Mouse (Mus musculus): ENCODE measurements at regions not wholly inside any gene's neighbourhood (a gene's known extent, or its start where the extent isn't known, plus 50 kb on each side); places are given as distances from the start of the nearest gene placed in this dataset.
A peak's percentile ranks its signal among the peaks of the same experiment; 100 is the strongest.

- Histone ChIP-seq H3K27me3 (replicated peaks; ENCODE audit: control insufficient read depth, insufficient read depth, low read length) (no peaks in the 10 kb centered on the region), H3K4me1 (replicated peaks; ENCODE audit: control insufficient read depth, insufficient read depth, low read length) (no peaks in the 10 kb centered on the region), H3K4me2 (ENCODE audit: low read length) (no peak overlapping the region), H3K27ac (ENCODE audit: low read depth) (no peak overlapping the region), H3K9ac (ENCODE audit: low read length) (no peak overlapping the region), H3K36me3 (ENCODE audit: control insufficient read depth, insufficient read depth, low read length) (no peaks in the 10 kb centered on the region), H3K4me3 (ENCODE audit: low read depth, low read length) (no peak overlapping the region), H3K9me3 (ENCODE audit: control insufficient read depth, low read length) (no peaks in the 10 kb centered on the region)
- DNase-seq (ENCODE audit: low spot score) (peak; percentile 41), ATAC-seq (replicated peaks; ENCODE audit: low FRiP score, low TSS enrichment, low read depth) (no peak)
- WGBS = 69% methylated on average over 2 of the region's 2 CpGs
Observed at GRCm38 (mm10) chr14:21932771-21933170, 56.6 kb downstream of the Zfp503 start.

- no peaks in the 10 kb centered on the region for H3K36me3 ChIP-seq (ENCODE audit: control insufficient read depth, insufficient read depth, low read length)
- DNase-seq (ENCODE audit: low spot score) = no peak
- no peaks in the 10 kb centered on the region for H3K9me3 ChIP-seq (ENCODE audit: control insufficient read depth, low read length)
- no peak overlapping the region for H3K27ac ChIP-seq (ENCODE audit: low read depth)
- no peak for ATAC-seq (replicated peaks; ENCODE audit: low FRiP score, low TSS enrichment, low read depth)
- H3K4me1 ChIP-seq (replicated peaks; ENCODE audit: control insufficient read depth, insufficient read depth, low read length) = no peaks in the 10 kb centered on the region
- H3K4me3 ChIP-seq (ENCODE audit: low read depth, low read length) = no peak overlapping the region
- no peaks in the 10 kb centered on the region for H3K27me3 ChIP-seq (replicated peaks; ENCODE audit: control insufficient read depth, insufficient read depth, low read length)
- H3K9ac ChIP-seq (ENCODE audit: low read length) = no peak overlapping the region
- no peak overlapping the region for H3K4me2 ChIP-seq (ENCODE audit: low read length)
- WGBS = 73% methylated on average over 7 of the region's 7 CpGs
Observed at GRCm38 (mm10) chr14:21931944-21932343, 57.5 kb downstream of the Zfp503 start.

GRCm38 (mm10) chr14:21929048-21929447 is 60.4 kb downstream of the Zfp503 start:
- no peaks in the 10 kb centered on the region for H3K9me3 ChIP-seq (ENCODE audit: control insufficient read depth, low read length)
- H3K4me2 ChIP-seq (ENCODE audit: low read length) = no peak overlapping the region
- H3K4me1 ChIP-seq (replicated peaks; ENCODE audit: control insufficient read depth, insufficient read depth, low read length) = no peaks in the 10 kb centered on the region
- no peak overlapping the region for H3K9ac ChIP-seq (ENCODE audit: low read length)
- 66% methylated on average over 5 of the region's 5 CpGs for WGBS
- H3K36me3 ChIP-seq (ENCODE audit: control insufficient read depth, insufficient read depth, low read length) = no peaks in the 10 kb centered on the region
- H3K4me3 ChIP-seq (ENCODE audit: low read depth, low read length) = no peak overlapping the region
- DNase-seq (ENCODE audit: low spot score) (no peak), ATAC-seq (replicated peaks; ENCODE audit: low FRiP score, low TSS enrichment, low read depth) (no peak)
- no peak overlapping the region for H3K27ac ChIP-seq (ENCODE audit: low read depth)
- no peaks in the 10 kb centered on the region for H3K27me3 ChIP-seq (replicated peaks; ENCODE audit: control insufficient read depth, insufficient read depth, low read length)

GRCm38 (mm10) chr14:21916671-21917070 is 67.9 kb upstream of the Comtd1 start:
- no peaks in the 10 kb centered on the region for H3K4me1 ChIP-seq (replicated peaks; ENCODE audit: control insufficient read depth, insufficient read depth, low read length)
- no peaks in the 10 kb centered on the region for H3K36me3 ChIP-seq (ENCODE audit: control insufficient read depth, insufficient read depth, low read length)
- no peak for ATAC-seq (replicated peaks; ENCODE audit: low FRiP score, low TSS enrichment, low read depth)
- no peaks in the 10 kb centered on the region for H3K9me3 ChIP-seq (ENCODE audit: control insufficient read depth, low read length)
- H3K9ac ChIP-seq (ENCODE audit: low read length) = no peak overlapping the region
- no peaks in the 10 kb centered on the region for H3K27me3 ChIP-seq (replicated peaks; ENCODE audit: control insufficient read depth, insufficient read depth, low read length)
- no peak overlapping the region for H3K4me2 ChIP-seq (ENCODE audit: low read length)
- no peak for DNase-seq (ENCODE audit: low spot score)
- H3K4me3 ChIP-seq (ENCODE audit: low read depth, low read length) = no peak overlapping the region
- WGBS = 86% methylated on average over 3 of the region's 3 CpGs
- no peak overlapping the region for H3K27ac ChIP-seq (ENCODE audit: low read depth)

GRCm38 (mm10) chr14:21904498-21905395 is 56.0 kb upstream of the Comtd1 start:
- H3K9me3 ChIP-seq (ENCODE audit: control insufficient read depth, low read length) = no peaks in the 10 kb centered on the region
- no peaks in the 10 kb centered on the region for H3K27me3 ChIP-seq (replicated peaks; ENCODE audit: control insufficient read depth, insufficient read depth, low read length)
- ATAC-seq (replicated peaks; ENCODE audit: low FRiP score, low TSS enrichment, low read depth) = peak; percentile 54; the same call in 1 of the 2 replicates
- H3K36me3 ChIP-seq (ENCODE audit: control insufficient read depth, insufficient read depth, low read length) = no peaks in the 10 kb centered on the region
- DNase-seq (ENCODE audit: low spot score) = peak; percentile 67
- H3K4me2 ChIP-seq (ENCODE audit: low read length) = peak overlapping the region; percentile 46
- no peak overlapping the region for H3K4me3 ChIP-seq (ENCODE audit: low read depth, low read length)
- H3K4me1 ChIP-seq (replicated peaks; ENCODE audit: control insufficient read depth, insufficient read depth, low read length) = peaks cover 24% of the 10 kb centered on the region
- H3K9ac ChIP-seq (ENCODE audit: low read length) = no peak overlapping the region
- 15% methylated on average over 18 of the region's 18 CpGs for WGBS
- H3K27ac ChIP-seq (ENCODE audit: low read depth) = peak overlapping the region; percentile 51; the same call in 1 of the 2 replicates

- H3K27ac ChIP-seq (ENCODE audit: low read depth) = peak overlapping the region; percentile 48; the same call in 1 of the 2 replicates
- no peak overlapping the region for H3K4me3 ChIP-seq (ENCODE audit: low read depth, low read length)
- H3K9ac ChIP-seq (ENCODE audit: low read length) = no peak overlapping the region
- H3K4me2 ChIP-seq (ENCODE audit: low read length) = peak overlapping the region; percentile 46
- H3K27me3 ChIP-seq (replicated peaks; ENCODE audit: control insufficient read depth, insufficient read depth, low read length) = no peaks in the 10 kb centered on the region
- WGBS = 6% methylated on average over 23 of the region's 23 CpGs
- peak; percentile 78 for ATAC-seq (replicated peaks; ENCODE audit: low FRiP score, low TSS enrichment, low read depth)
- no peaks in the 10 kb centered on the region for H3K36me3 ChIP-seq (ENCODE audit: control insufficient read depth, insufficient read depth, low read length)
- no peaks in the 10 kb centered on the region for H3K9me3 ChIP-seq (ENCODE audit: control insufficient read depth, low read length)
- H3K4me1 ChIP-seq (replicated peaks; ENCODE audit: control insufficient read depth, insufficient read depth, low read length) = peaks cover 24% of the 10 kb centered on the region
- peak; percentile 78 for DNase-seq (ENCODE audit: low spot score)
Observed at GRCm38 (mm10) chr14:21903562-21904497, 55.1 kb upstream of the Comtd1 start.

- no peaks in the 10 kb centered on the region for H3K9me3 ChIP-seq (ENCODE audit: control insufficient read depth, low read length)
- WGBS = 34% methylated on average over 1 of the region's 1 CpGs
- no peak overlapping the region for H3K9ac ChIP-seq (ENCODE audit: low read length)
- H3K27ac ChIP-seq (ENCODE audit: low read depth) = peak overlapping the region; percentile 47
- H3K27me3 ChIP-seq (replicated peaks; ENCODE audit: control insufficient read depth, insufficient read depth, low read length) = no peaks in the 10 kb centered on the region
- H3K4me1 ChIP-seq (replicated peaks; ENCODE audit: control insufficient read depth, insufficient read depth, low read length) = peaks cover 24% of the 10 kb centered on the region
- DNase-seq (ENCODE audit: low spot score) = no peak
- no peak overlapping the region for H3K4me3 ChIP-seq (ENCODE audit: low read depth, low read length)
- ATAC-seq (replicated peaks; ENCODE audit: low FRiP score, low TSS enrichment, low read depth) = no peak
- H3K4me2 ChIP-seq (ENCODE audit: low read length) = no peak overlapping the region
- H3K36me3 ChIP-seq (ENCODE audit: control insufficient read depth, insufficient read depth, low read length) = no peaks in the 10 kb centered on the region
Observed at GRCm38 (mm10) chr14:21902856-21903255, 54.1 kb upstream of the Comtd1 start.

GRCm38 (mm10) chr14:21902456-21902855 is 53.7 kb upstream of the Comtd1 start:
- no peaks in the 10 kb centered on the region for H3K9me3 ChIP-seq (ENCODE audit: control insufficient read depth, low read length)
- WGBS = 74% methylated on average over 3 of the region's 3 CpGs
- H3K4me2 ChIP-seq (ENCODE audit: low read length) = no peak overlapping the region
- no peak overlapping the region for H3K27ac ChIP-seq (ENCODE audit: low read depth)
- no peak overlapping the region for H3K9ac ChIP-seq (ENCODE audit: low read length)
- H3K4me3 ChIP-seq (ENCODE audit: low read depth, low read length) = no peak overlapping the region
- no peak for DNase-seq (ENCODE audit: low spot score)
- peaks cover 24% of the 10 kb centered on the region for H3K4me1 ChIP-seq (replicated peaks; ENCODE audit: control insufficient read depth, insufficient read depth, low read length)
- no peaks in the 10 kb centered on the region for H3K27me3 ChIP-seq (replicated peaks; ENCODE audit: control insufficient read depth, insufficient read depth, low read length)
- H3K36me3 ChIP-seq (ENCODE audit: control insufficient read depth, insufficient read depth, low read length) = no peaks in the 10 kb centered on the region
- ATAC-seq (replicated peaks; ENCODE audit: low FRiP score, low TSS enrichment, low read depth) = no peak

Data from intestine, embryonic 14.5 days (tissue).